Mouse (Mus musculus) stomach, embryonic 15.5 days (tissue): ENCODE measurements around the gene Gm10645. TPM values are rescaled to one million over a fixed set of nuclear protein-coding genes. Genes with fewer than 3 reads are reported as not detected.

Source experiments
- ATAC-seq: fragments of 200-750 bp; cut with Nextera tagmentation; 2 replicates; pipeline ENCODE4 v1.8.0; 2017; ENCODE audit warnings: low read depth, moderate number of reproducible peaks, moderate TSS enrichment; ENCODE audit not compliant: insufficient read depth, low FRiP score
- H3K27ac ChIP-seq: fragments of 300-500 bp; sonication (generic); 2 replicates; pipeline ENCODE4 v1.5.1; 2015; ENCODE audit warnings: mild to moderate bottlenecking, inconsistent platforms
- H3K27me3 ChIP-seq: fragments of 300-500 bp; sonication (generic); replicated peaks from 2 replicates; pipeline ENCODE4 v1.6.1; 2015; ENCODE audit warnings: inconsistent platforms
- H3K36me3 ChIP-seq: fragments of 300-500 bp; sonication (generic); 2 replicates; pipeline ENCODE4 v1.6.1; 2015; ENCODE audit warnings: inconsistent platforms
- H3K4me1 ChIP-seq: fragments of 300-500 bp; sonication (generic); 2 replicates; pipeline ENCODE4 v1.6.1; 2015; ENCODE audit warnings: inconsistent platforms
- H3K4me2 ChIP-seq: fragments of 300-500 bp; sonication (generic); 2 replicates; pipeline ENCODE4 v1.6.1; 2015; ENCODE audit warnings: mild to moderate bottlenecking, inconsistent platforms
- H3K4me3 ChIP-seq: fragments of 300-500 bp; sonication (generic); replicated peaks from 2 replicates; pipeline ENCODE4 v1.5.1; 2015; ENCODE audit warnings: inconsistent platforms
- H3K9ac ChIP-seq: fragments of 300-500 bp; sonication (generic); 2 replicates; pipeline ENCODE4 v1.6.1; 2015; ENCODE audit warnings: inconsistent platforms
- H3K9me3 ChIP-seq: fragments of 300-500 bp; sonication (generic); 2 replicates; pipeline ENCODE4 v1.6.1; 2016; ENCODE audit warnings: inconsistent platforms
- WGBS: fragments of 180-500 bp; shearing (Covaris S2); methylation state at CpG from one replicate; pipeline ENCODE4 v1.1.7; 2015; 5-methylcytosine and 5-hydroxymethylcytosine counted together
- polyA plus RNA-seq: library from polyadenylated mRNA; unstranded; fragments of >200 nt; fragmentation: Nextera tagmentation; extraction: Ambion mirVana; gene quantifications from 2 replicates; pipeline ENCODE4 v1.2.1, GENCODE M21; 2015

The Gm10645 gene
- polyA plus RNA-seq, 1 experiment from 2014 or later, result 3.1 TPM

DNA sequence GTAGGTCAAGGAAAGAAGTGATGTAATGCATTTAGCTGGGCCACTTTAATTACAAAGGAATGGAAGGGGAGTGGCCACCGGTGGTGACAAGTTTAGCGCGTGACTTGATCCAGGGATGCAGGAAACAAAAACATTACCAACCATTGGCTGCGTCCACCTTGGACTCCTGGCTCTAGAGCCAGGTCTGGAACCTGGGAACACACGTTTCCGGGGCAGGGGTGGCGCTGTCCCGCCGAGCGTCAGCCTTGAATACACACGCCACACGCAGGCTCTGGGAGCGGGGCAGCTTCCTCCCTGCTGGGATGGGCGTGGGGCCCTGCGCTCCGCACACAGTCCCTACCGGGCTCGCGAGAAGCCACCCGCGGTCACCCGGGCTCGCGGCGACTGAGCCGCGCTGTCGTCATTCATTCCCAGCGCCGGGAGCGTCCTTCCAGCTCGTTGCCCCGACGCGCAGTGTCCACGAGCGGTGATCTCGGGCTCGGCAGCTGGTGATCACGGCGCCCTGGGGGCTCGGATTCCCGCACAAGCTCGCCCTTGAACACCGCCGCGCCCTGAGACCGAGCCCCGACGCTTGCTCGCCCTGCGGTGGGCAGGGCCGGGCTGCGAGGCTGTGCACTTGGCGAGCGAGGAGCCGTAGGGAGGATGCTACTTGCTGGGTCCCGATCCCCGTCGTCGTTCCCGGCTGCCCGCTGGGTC lies 587 bp downstream of the Gm10645 start, which contains the start of gene Tbc1d9:
TSS of gene Tbc1d9 (plus strand) at position 118 of the 696 bp plus-strand sequence.
- peak; percentile 94 for ATAC-seq
- Histone ChIP-seq H3K9me3 (no peaks in the 10 kb centered on the region), H3K9ac (peak within 1 kb of the TSS; percentile 73), H3K4me1 (0 out of 2 replicates have a peak, but pooled peaks cover 4% of the 10 kb centered on the region), H3K36me3 (no peaks in the 10 kb centered on the region), H3K27ac (peak within 1 kb of the TSS; percentile 91), H3K4me3 (peak within 1 kb of the TSS; percentile 67), H3K27me3 (no peaks in the 10 kb centered on the region), H3K4me2 (peak within 1 kb of the TSS; percentile 79)
- WGBS, result under 1% methylated on average over 63 of the region's 63 CpGs

DNA sequence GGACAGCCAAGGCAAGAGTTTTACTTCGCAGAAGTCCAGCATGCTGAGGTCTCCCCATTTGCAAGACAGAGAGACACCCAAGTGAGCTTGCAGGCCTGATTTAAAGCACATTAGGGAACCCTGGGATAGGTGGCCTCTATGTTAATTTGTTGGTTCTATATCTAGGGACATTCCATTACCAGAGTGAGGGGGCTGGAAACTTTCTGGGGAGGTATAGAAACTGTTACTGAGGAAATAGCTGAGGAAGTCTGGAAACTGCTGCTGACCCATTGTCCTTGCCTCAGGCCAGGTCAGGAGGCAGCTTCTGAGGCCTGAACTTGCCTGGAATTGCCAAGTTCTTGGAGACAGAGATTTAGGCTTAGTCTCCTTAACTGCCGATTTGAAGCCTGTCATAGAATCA lies 5.4 kb downstream of the Gm10645 start:
- 81% methylated on average over 2 of the region's 2 CpGs for WGBS
- no peak overlapping the region for H3K9ac ChIP-seq

DNA sequence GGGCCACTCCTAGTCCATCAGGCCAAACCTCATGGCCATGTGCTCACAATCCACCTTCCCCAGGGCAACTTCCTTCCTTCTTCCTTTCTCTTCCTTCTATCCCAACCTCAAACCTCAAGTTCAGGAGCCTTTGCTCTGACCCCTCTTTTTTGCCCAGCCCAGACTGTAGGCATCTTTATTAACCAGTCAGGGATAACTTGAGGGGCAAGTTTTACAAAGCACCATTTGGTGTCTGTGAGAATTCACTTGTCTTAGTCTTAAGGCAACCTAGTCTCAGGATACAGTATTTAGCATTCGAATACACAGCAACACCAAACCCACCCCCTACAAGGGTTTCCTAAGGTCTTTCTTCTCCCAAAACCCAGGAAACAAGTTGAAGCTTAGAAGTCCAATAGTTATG lies 6.4 kb downstream of the Gm10645 start:
- 66% methylated on average over 1 of the region's 1 CpGs for WGBS
- Histone ChIP-seq H3K4me3 (no peak overlapping the region), H3K27me3 (no peaks in the 10 kb centered on the region), H3K36me3 (no peaks in the 10 kb centered on the region), H3K9ac (no peak overlapping the region), H3K4me2 (no peak overlapping the region), H3K9me3 (no peaks in the 10 kb centered on the region), H3K27ac (no peak overlapping the region), H3K4me1 (no peaks in the 10 kb centered on the region)
- ATAC-seq, result no peak

More for the DNA sequence above, 5.4 kb downstream of the Gm10645 start:
- H3K36me3 ChIP-seq, result no peaks in the 10 kb centered on the region
- no peaks in the 10 kb centered on the region for H3K9me3 ChIP-seq
- H3K4me3 ChIP-seq, result no peak overlapping the region
- 0 out of 2 replicates have a peak, but pooled peaks cover 4% of the 10 kb centered on the region for H3K4me1 ChIP-seq
- no peaks in the 10 kb centered on the region for H3K27me3 ChIP-seq
- H3K4me2 ChIP-seq, result no peak overlapping the region
- ATAC-seq, result no peak
- H3K27ac ChIP-seq, result no peak overlapping the region

DNA sequence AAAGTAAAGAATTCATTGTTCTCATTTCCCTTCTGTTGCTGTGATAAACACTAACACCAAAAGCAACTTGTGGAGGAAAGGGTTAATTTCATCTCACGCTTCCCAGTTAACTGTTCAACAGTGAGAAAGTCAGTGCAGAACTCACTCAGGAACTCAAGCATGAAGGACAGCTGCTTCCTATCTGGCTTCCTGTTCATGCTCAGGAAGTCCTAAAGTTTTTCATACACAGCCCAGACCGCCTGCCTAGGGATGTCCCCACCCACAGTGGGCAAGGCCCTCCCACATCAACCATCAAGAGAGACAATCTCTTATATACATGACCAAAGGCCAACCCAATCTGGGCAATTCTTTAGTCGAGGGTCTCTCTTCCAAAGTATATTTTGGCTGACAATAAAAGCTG lies 7.0 kb downstream of the Gm10645 start:
- 61% methylated on average over 3 of the region's 3 CpGs for WGBS
- no peaks in the 10 kb centered on the region for H3K36me3 ChIP-seq
- no peaks in the 10 kb centered on the region for H3K9me3 ChIP-seq
- no peaks in the 10 kb centered on the region for H3K4me1 ChIP-seq
- H3K27ac ChIP-seq, result no peak overlapping the region
- no peak overlapping the region for H3K9ac ChIP-seq
- H3K27me3 ChIP-seq, result no peaks in the 10 kb centered on the region
- H3K4me3 ChIP-seq, result no peak overlapping the region
- no peak overlapping the region for H3K4me2 ChIP-seq
- ATAC-seq, result no peak

DNA sequence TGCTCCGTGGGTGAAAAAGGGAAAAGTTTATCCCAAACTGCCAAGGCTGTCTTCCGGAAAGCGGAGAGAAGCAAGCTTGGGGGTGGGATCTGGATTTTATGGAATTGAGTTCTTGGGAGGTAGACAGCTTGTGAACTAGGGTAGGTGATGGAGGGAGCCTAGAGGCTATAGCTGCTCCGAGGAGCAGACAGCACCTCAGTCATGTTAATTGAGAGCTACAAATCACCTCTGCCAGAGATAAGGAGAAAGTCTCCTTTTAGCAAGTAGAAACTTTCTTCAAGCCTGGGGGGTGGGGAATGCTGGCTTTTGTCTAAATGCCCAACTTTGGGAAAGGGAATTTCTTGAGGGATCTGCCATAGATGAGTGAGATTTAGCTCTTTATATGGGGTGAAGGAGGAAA lies 10.9 kb downstream of the Gm10645 start:
- H3K27ac ChIP-seq, result no peak overlapping the region
- no peak overlapping the region for H3K4me2 ChIP-seq
- H3K9ac ChIP-seq, result no peak overlapping the region
- H3K4me3 ChIP-seq, result no peak overlapping the region
- no peak for ATAC-seq
- H3K9me3 ChIP-seq, result no peaks in the 10 kb centered on the region
- WGBS, result 29% methylated on average over 4 of the region's 4 CpGs
- no peaks in the 10 kb centered on the region for H3K27me3 ChIP-seq
- no peaks in the 10 kb centered on the region for H3K36me3 ChIP-seq
- H3K4me1 ChIP-seq, result no peaks in the 10 kb centered on the region

DNA sequence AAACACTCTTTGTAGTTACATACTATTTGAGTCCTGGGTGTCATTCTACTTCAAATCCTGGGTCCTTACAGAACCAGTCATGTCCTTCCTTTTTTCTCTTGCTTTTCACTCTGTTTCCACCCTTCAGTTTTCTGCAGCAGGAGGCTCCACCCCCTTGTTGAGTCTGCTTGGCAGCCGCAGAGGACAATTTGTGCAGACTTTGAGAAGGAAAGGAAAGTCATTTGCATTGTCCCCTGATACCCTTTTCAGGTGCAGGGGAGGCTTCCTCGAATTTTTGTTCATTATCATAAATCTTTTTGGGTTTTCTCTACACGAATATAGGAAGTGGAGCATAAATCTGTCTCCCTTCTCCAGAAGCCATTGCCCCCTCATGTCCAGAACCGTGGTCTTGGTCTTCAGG lies 13.5 kb downstream of the Gm10645 start:
- 64% methylated on average over 4 of the region's 4 CpGs for WGBS
- no peak overlapping the region for H3K4me2 ChIP-seq
- no peak overlapping the region for H3K4me3 ChIP-seq
- H3K27ac ChIP-seq, result no peak overlapping the region
- H3K9ac ChIP-seq, result no peak overlapping the region
- no peaks in the 10 kb centered on the region for H3K27me3 ChIP-seq
- no peaks in the 10 kb centered on the region for H3K4me1 ChIP-seq
- H3K36me3 ChIP-seq, result no peaks in the 10 kb centered on the region
- no peak for ATAC-seq
- H3K9me3 ChIP-seq, result no peaks in the 10 kb centered on the region

DNA sequence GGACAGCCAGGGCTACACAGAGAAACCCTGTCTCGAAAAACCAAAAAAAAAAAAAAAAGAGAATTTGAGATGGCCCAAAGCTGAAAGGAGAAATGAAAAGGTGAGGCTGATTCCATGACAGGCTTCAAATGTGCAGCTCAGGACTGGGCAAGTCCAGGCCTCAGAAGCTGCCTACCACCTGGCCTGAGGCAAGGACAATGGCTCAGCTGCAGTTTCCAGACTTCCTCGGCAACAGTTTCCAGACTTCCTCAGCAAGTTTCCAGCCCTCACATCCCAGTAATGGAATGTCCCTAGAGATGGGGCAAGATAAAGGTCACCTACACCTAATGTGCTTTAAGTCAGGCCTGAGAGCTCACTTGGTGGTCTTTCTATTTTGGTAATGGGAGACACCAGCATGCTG lies 13.9 kb downstream of the Gm10645 start:
- 82% methylated on average over 2 of the region's 2 CpGs for WGBS
- Histone ChIP-seq H3K4me1 (no peaks in the 10 kb centered on the region), H3K4me3 (no peak overlapping the region), H3K27me3 (no peaks in the 10 kb centered on the region), H3K9me3 (no peaks in the 10 kb centered on the region), H3K4me2 (no peak overlapping the region), H3K27ac (no peak overlapping the region), H3K36me3 (no peaks in the 10 kb centered on the region), H3K9ac (no peak overlapping the region)
- ATAC-seq, result no peak

DNA sequence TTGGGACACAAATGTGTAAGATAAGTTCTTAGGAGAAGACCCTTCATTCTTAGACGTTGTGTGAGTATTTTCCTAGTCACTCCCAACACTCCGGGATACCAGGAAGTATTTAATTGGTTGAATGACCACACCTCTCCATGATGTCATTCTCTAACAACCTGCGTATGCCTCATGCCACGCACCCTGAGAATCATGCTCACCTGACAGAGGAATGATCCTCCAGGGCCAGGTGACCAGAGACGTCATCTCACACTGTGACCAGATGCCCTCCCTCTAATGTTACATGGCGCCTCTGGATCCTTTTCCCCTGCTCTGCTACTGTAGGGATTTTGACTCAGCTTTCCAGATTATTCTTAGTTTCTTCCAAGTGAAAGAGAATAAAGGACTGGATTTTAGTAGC lies 16.8 kb downstream of the Gm10645 start:
- Histone ChIP-seq H3K4me2 (no peak overlapping the region), H3K36me3 (no peaks in the 10 kb centered on the region), H3K9ac (no peak overlapping the region), H3K4me1 (no peaks in the 10 kb centered on the region; the same call in 1 of the 2 replicates), H3K4me3 (no peak overlapping the region), H3K27me3 (no peaks in the 10 kb centered on the region), H3K27ac (no peak overlapping the region), H3K9me3 (no peaks in the 10 kb centered on the region)
- WGBS, result 82% methylated on average over 6 of the region's 6 CpGs
- ATAC-seq, result no peak

DNA sequence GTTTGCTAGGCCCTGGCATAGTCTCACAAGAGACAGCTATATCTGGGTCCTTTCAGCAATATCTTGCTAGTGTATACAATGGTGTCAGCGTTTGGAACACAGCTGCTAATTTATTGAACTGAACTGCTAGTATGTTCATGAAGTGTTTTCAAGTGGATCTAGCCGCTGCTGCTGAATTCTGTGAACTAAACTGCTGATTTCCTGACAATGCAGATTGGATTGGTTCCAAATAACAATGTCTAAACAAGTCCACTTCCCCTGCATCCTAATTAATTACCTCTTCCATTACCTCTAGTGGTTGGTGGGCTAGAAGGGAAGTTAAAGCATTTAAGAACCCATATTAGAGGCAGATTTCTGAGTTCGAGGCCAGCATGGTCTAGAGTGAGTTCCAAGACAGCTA lies 20.5 kb downstream of the Gm10645 start:
- Histone ChIP-seq H3K9me3 (no peaks in the 10 kb centered on the region), H3K4me1 (no peaks in the 10 kb centered on the region; the same call in 1 of the 2 replicates), H3K4me3 (no peak overlapping the region), H3K9ac (no peak overlapping the region), H3K27me3 (no peaks in the 10 kb centered on the region), H3K4me2 (no peak overlapping the region), H3K27ac (no peak overlapping the region), H3K36me3 (no peaks in the 10 kb centered on the region)
- WGBS, result 57% methylated on average over 3 of the region's 3 CpGs
- ATAC-seq, result no peak

DNA sequence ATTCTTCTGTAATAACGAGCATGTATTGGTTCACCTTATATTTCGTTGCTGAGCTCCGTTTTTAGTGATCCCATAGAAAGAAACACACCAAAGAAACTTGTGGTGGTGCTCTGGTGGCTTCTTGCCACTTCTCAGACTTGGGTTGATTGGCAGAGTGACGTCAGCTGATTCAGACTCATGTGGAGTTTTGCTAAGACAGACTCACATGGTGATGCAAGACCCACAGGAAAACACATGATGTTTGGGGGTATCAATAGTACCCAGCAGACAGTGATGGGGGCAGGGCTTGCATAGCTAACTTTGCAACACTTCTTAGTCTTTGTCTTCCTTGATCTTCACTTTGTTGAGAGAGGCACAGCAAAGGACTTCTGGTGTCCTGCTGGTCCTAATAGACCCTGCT lies 21.4 kb downstream of the Gm10645 start:
- no peak overlapping the region for H3K4me3 ChIP-seq
- H3K9me3 ChIP-seq, result no peaks in the 10 kb centered on the region
- WGBS, result 92% methylated on average over 4 of the region's 4 CpGs
- H3K27me3 ChIP-seq, result no peaks in the 10 kb centered on the region
- H3K4me2 ChIP-seq, result no peak overlapping the region
- ATAC-seq, result no peak
- no peak overlapping the region for H3K27ac ChIP-seq
- no peaks in the 10 kb centered on the region for H3K36me3 ChIP-seq
- H3K9ac ChIP-seq, result no peak overlapping the region
- H3K4me1 ChIP-seq, result peaks cover 5% of the 10 kb centered on the region; the same call in 1 of the 2 replicates

DNA sequence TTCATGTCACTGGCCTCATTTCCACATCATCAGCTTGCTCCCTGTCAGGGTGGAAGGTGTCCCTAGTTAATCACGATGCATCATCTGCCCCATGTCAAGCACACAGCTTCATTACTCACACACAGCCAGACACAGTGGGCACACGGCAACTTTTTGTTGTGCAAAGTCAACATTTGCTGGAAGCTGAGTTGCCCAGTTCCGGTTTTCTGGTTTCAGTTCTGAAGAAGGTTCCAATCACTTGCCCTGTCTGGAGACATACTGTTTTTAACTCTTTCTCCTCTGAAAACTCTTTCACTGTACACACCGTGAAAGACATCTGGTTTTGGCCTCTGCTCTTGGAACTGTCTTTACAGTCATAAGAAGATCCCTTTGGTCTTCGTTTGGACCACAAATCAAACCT lies 24.6 kb downstream of the Gm10645 start:
- no peak overlapping the region for H3K27ac ChIP-seq
- H3K4me1 ChIP-seq, result peaks cover 5% of the 10 kb centered on the region; the same call in 1 of the 2 replicates
- no peaks in the 10 kb centered on the region for H3K9me3 ChIP-seq
- no peak for ATAC-seq
- no peak overlapping the region for H3K9ac ChIP-seq
- WGBS, result 65% methylated on average over 5 of the region's 5 CpGs
- no peaks in the 10 kb centered on the region for H3K36me3 ChIP-seq
- no peak overlapping the region for H3K4me3 ChIP-seq
- H3K4me2 ChIP-seq, result no peak overlapping the region
- no peaks in the 10 kb centered on the region for H3K27me3 ChIP-seq

DNA sequence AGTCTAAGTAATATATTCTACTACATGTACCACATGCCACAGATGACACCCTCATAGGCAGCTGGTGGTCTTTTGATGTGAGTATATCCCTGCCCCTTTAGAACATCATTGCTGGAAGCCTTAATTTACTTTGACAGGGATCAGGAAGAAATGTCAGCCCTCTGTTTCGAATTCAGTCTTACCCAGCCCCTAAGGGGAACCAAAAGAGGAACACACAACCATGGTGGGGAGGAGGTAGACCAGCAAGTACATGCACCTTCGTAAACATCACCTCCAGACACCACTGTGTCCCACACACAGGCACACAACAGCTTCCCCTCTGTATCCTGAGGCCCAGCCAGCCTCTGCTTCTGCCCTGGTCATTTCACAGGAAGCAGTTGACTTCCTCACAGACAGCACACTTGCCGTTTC lies 25.3 kb downstream of the Gm10645 start:
- H3K4me2 ChIP-seq, result no peak overlapping the region
- H3K27ac ChIP-seq, result no peak overlapping the region
- H3K36me3 ChIP-seq, result no peaks in the 10 kb centered on the region
- H3K9me3 ChIP-seq, result no peaks in the 10 kb centered on the region
- H3K4me1 ChIP-seq, result 0 out of 2 replicates have a peak, but pooled peaks cover 5% of the 10 kb centered on the region
- H3K4me3 ChIP-seq, result no peak overlapping the region
- H3K9ac ChIP-seq, result no peak overlapping the region
- ATAC-seq, result no peak
- H3K27me3 ChIP-seq, result no peaks in the 10 kb centered on the region
- 70% methylated on average over 3 of the region's 3 CpGs for whole genome bisulfite sequencing
